Mouse (Mus musculus) activated CD4-positive, CD25-positive, alpha-beta regulatory T cell, adult 9 weeks (primary cell): ENCODE measurements around the gene Vmn1r46. TPM values are rescaled to one million over a fixed set of nuclear protein-coding genes. Genes with fewer than 3 reads are reported as not detected.

Experiments
- polyA plus RNA-seq: library from polyadenylated mRNA; unstranded; fragments of 100-300 nt; shearing (Covaris generic); gene quantifications from one replicate; pipeline ENCODE4 v1.2.1, GENCODE M21; 2017

Gene Vmn1r46
- not detected for polyA plus RNA-seq

DNA sequence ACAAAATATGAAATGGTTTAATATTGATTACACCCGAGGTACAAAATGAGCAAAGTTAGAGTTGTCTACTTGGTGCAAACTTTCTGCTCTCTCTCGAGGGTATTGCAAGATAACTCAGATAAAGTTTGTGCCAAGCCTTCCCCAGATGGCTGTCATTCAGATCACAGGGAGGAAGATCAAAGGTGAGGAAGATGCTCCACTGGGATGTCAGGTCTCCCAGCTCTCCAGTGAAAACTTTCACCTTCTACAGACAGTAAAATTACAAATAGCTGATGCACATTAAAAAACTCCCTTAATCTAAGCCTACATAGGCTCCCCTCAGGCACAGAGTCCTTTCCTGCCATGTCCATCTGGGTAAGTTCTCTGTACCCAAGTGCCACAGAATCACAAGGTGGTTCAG is at the start of gene Vmn1r46:
Vmn1r46 (plus strand) TSS at position 301 of the 400 bp plus-strand sequence.

DNA sequence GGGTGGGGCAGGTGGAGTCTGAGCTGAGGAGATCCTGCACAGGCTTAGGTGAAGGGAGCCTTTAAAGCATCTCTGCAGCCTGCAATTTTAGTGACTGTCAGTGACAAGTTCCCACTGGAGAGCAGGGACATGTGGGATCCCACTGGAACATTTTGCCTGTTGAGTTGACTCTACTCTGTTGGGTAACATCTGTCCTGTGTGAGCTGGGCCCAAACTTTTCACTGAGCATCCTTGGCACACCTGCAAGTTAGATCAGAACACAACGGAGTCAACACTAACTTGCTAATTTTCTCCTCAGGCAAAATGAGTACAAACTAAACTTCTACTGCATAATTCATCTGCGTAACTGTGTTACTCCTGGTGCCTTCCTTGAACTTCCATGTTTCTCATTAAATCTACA is 28.6 kb upstream of the Vmn1r46 start, which contains the start of gene Vmn1r45:
Vmn1r45 (minus strand) TSS at position 101 of the 400 bp plus-strand sequence.

DNA sequence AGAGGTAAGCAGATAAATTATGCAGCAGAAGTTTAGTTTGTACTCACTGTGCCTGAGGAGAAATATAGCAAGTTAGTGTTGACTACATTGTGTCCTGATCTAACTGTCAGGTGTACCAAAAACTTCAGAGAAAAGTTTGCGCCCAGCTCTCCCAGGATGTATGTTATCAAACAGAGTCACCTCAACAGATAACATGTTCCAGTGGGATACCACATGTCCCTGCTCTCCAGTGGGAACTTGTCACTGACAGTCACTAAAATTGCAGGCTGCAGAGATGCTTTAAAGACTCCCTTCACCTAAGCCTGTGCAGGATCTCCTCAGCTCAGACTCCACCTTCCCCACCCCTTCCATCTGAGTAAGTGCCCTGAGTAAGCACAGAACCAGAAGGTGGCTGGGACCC is 46.7 kb downstream of the Vmn1r46 start, which contains the start of gene Vmn1r47:
Vmn1r47 (plus strand) TSS at position 301 of the 400 bp plus-strand sequence.

Other genes starting within 250 kb of the Vmn1r46 start
- gene Vmn1r41, start 228.5 kb upstream of the Vmn1r46 start, polyA plus RNA-seq: not detected
- not detected for gene Vmn1r42, start 92.9 kb upstream of the Vmn1r46 start, polyA plus RNA-seq
- not detected for gene Vmn1r43, start 92.9 kb upstream of the Vmn1r46 start, polyA plus RNA-seq
- not detected for gene Vmn1r44, start 85.7 kb upstream of the Vmn1r46 start, polyA plus RNA-seq
- not detected for gene Vmn1r45, start 28.7 kb upstream of the Vmn1r46 start, polyA plus RNA-seq
- gene Vmn1r47, start 46.8 kb downstream of the Vmn1r46 start, polyA plus RNA-seq: not detected
- not detected for gene Vmn1r48, start 67.5 kb downstream of the Vmn1r46 start, polyA plus RNA-seq
- gene Vmn1r49, start 109.2 kb downstream of the Vmn1r46 start, polyA plus RNA-seq: not detected
- not detected for gene Vmn1r50, start 132.1 kb downstream of the Vmn1r46 start, polyA plus RNA-seq
- not detected for gene Vmn1r51, start 153.3 kb downstream of the Vmn1r46 start, polyA plus RNA-seq
- gene Vmn1r52, start 205.5 kb downstream of the Vmn1r46 start, polyA plus RNA-seq: not detected
- gene V1ra8, start 233.5 kb downstream of the Vmn1r46 start, polyA plus RNA-seq: not detected